Mouse (Mus musculus) thymus, adult 2 months (tissue): ENCODE data around the gene Mcoln3.

Experiments
- CTCF ChIP-seq: fragments of 200-500 bp; IDR thresholded peaks from 2 replicates; pipeline ENCODE4 v1.5.1; 2012; ENCODE audit warnings: mild to moderate bottlenecking, control low read depth, low read length, moderate library complexity, borderline replicate concordance; ENCODE audit not compliant: control insufficient read depth, poor library complexity, insufficient read depth; ENCODE audit errors: extremely low read depth
- POLR2A ChIP-seq: fragments of 200-500 bp; IDR thresholded peaks from 2 replicates; pipeline ENCODE4 v1.6.1; 2012; ENCODE audit warnings: mild to moderate bottlenecking, low read length, control low read depth, moderate library complexity; ENCODE audit not compliant: control insufficient read depth, poor library complexity, insufficient read depth; ENCODE audit errors: extremely low read depth

GRCm38 (mm10) chr3:146186033-146186432, 68.8 kb downstream of the Mcoln3 start:
- TF ChIP-seq CTCF: no peak
- TF ChIP-seq POLR2A: no peak
